18 mouse cellular contexts compared by ENCODE assay signal in the genomic region with DNA sequence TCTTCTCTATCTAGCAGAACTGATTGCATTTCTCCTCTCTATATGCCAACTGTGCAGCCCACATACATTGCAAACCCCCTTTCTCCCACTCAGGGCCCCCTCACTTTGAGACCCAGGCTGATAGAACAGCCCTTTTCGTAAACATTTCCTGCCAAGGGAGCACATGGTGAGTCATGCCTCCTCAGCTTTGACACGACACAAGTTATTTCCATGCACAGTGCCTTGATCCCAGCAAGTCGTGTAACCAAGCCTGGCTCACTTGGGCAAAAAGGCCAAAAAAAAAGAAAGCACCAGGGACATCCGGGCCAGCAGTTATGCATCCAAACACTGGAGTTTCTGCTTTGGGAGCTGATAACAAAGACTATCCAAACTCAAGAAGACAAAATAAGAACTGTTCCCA.
DNase-seq lines count a peak whose midpoint lies in the region; TF ChIP-seq lines count a peak whose summit lies in the region.
"Had no signal": no experiment of that assay in that cellular context is flagged by ENCODE, and none has a peak within 500 bp of the region (broad histone marks: within the 10 kb centered on the region; RNA-seq: fewer than 3 reads in every experiment).

No protein-coding gene starts in this region.

- peak; percentile 6 for DNase-seq in adrenal gland, adult 2 months
- no peak for DNase-seq in adrenal gland, postnatal 36 days
- peak; percentile 70 for DNase-seq in heart, adult 11 months
- DNase-seq in heart, adult 8-10 months (ENCODE audit: low spot score) = no peak
- peak; percentile 60 for DNase-seq in brain, adult 2 months (ENCODE audit: low read depth, low spot score)
- DNase-seq in frontal cortex, postnatal 14 days (ENCODE audit: low spot score in 2 of 2) = no peak
- DNase-seq in left cerebral cortex, postnatal 4 days = no peak
- DNase-seq: adrenal gland, adult 8-10 months; adrenal gland, postnatal 10 days; adrenal gland, postnatal 14 days; adrenal gland, postnatal 25 days; B cell, adult 2 months; cerebellum, adult 11 months; cerebellum, adult 11-12 months; cerebellum, adult 18-20 months; cerebellum, adult 2 months; cerebellum, adult 8-10 months had no signal

- TF ChIP-seq CTCF in olfactory bulb, adult 2 months (IDR thresholded peaks at IDR 0.05; ENCODE audit: insufficient read depth, low read depth, low read length) = no peak

- peaks cover 14% of the 10 kb centered on the region for H3K4me1 ChIP-seq in olfactory bulb, adult 2 months (ENCODE audit: control insufficient read depth, insufficient read depth, low read length)

- H3K27ac ChIP-seq in olfactory bulb, adult 2 months (ENCODE audit: insufficient read depth, low read depth, low read length) = peak overlapping the region; percentile 41; the same call in 1 of the 2 replicates

- TF ChIP-seq POLR2A in olfactory bulb, adult 2 months (IDR thresholded peaks at IDR 0.05; ENCODE audit: insufficient read depth, low read depth, low read length) = no peak

- no peak overlapping the region for H3K4me3 ChIP-seq in olfactory bulb, adult 2 months (ENCODE audit: insufficient read depth, low read depth, low read length)

- 38% methylated on average over 4 of the region's 4 CpGs for WGBS in olfactory bulb, adult 2 months

- intact Hi-C loops in left cerebral cortex, postnatal 4 days (cut with DNase I) = loop anchor here (10.0 kb wide), 1 partner anchor 77 kb away; no protein-coding TSS in a partner anchor

Comparison
In these comparisons a context has a peak if more than half of its experiments do, and no peak if none do; other contexts are left out.
1. DNase-seq: peak in adrenal gland, adult 2 months (single experiment), heart, adult 11 months (single experiment) and brain, adult 2 months (single experiment); none in adrenal gland, postnatal 36 days (0 of 2), heart, adult 8-10 months (single experiment), frontal cortex, postnatal 14 days (0 of 2) and left cerebral cortex, postnatal 4 days (single experiment).